Mouse (Mus musculus): ENCODE measurements at regions not wholly inside any gene's neighbourhood (a gene's known extent, or its start where the extent isn't known, plus 50 kb on each side); places are given as distances from the start of the nearest gene placed in this dataset.
"Not testable (repeated sequence)": the region's sequence is repeated elsewhere in the genome, so short reads cannot be mapped to it uniquely, and the experiment has no call there.

DNA sequence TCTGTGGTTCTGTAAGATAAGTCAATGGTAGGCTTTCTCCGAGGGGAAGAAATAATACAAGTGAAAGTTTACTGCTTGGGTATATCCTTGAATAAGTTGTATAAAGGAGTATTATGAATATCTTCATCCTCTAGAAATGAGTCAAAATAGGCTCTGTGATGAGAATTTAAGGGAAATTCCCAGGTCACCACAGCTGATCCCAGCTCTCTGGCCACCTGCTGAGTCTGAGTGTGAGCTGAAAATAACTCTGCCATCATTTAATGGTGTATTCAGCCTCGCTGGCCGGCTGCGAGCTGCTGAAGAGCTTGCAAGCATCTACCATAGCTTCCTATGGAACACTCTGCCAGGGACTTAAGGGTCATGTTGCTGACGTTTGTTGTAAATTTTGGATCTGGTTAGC is 213.5 kb upstream of the Sesn3 start:
- no peak overlapping the region for H3K4me3 ChIP-seq (replicated peaks)
- no peak for ATAC-seq (ENCODE audit: insufficient read depth, low FRiP score, low read depth)
- H3K9me3 ChIP-seq: no peaks in the 10 kb centered on the region
- H3K27me3 ChIP-seq (replicated peaks): no peaks in the 10 kb centered on the region
- H3K9ac ChIP-seq: no peak overlapping the region
- H3K27ac ChIP-seq: no peak overlapping the region
- no peaks in the 10 kb centered on the region for H3K36me3 ChIP-seq
- H3K4me1 ChIP-seq: no peaks in the 10 kb centered on the region; the same call in 1 of the 2 replicates
- H3K4me2 ChIP-seq: no peak overlapping the region
- WGBS: 75% methylated on average over 5 of the region's 5 CpGs

DNA sequence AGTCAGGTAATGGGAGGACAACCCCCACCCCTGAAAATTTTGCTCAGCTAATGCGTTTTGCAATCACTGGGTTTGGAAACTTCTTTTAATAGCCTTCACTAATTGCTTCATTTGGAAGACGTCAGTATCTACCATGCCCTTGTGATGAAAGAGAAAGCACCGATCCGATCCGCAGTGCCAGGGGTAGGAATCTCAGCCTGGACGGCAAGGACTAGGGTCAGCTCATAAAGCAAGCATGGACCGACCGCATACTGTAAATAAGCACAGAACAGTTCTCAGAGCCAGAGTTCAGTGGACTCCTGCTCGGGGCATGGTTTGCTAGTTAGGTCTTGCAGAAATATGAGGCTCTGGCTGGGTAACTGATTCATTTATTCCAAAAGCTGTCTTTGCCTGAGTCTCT is 213.0 kb upstream of the Sesn3 start:
- no peaks in the 10 kb centered on the region for H3K36me3 ChIP-seq
- H3K27ac ChIP-seq: no peak overlapping the region
- H3K4me1 ChIP-seq: no peaks in the 10 kb centered on the region; the same call in 1 of the 2 replicates
- ATAC-seq (ENCODE audit: insufficient read depth, low FRiP score, low read depth): no peak
- 76% methylated on average over 9 of the region's 9 CpGs for WGBS
- no peaks in the 10 kb centered on the region for H3K9me3 ChIP-seq
- no peak overlapping the region for H3K9ac ChIP-seq
- H3K4me2 ChIP-seq: no peak overlapping the region
- H3K27me3 ChIP-seq (replicated peaks): no peaks in the 10 kb centered on the region
- no peak overlapping the region for H3K4me3 ChIP-seq (replicated peaks)

DNA sequence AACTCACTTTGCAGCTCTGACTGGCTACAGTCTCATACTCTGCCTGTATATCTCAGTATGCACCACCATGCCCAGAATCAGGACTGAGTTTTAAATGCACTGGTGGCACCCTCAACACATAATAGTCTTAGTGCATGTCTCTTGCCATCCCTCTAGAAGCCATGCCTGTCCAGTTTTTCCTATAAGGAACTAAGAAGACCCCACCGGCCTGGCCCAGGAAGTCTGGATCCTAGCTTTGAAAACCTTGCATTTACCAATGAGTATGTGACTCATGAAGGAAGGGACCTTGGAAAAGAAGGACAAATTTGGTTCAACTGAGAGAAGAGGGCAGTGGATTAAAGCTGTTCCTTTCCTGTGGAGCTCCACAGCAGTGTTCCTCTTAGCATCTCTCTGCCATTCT is 212.2 kb upstream of the Sesn3 start:
- H3K9ac ChIP-seq: no peak overlapping the region
- H3K9me3 ChIP-seq: no peaks in the 10 kb centered on the region
- H3K27ac ChIP-seq: no peak overlapping the region
- no peak overlapping the region for H3K4me2 ChIP-seq
- no peak for ATAC-seq (ENCODE audit: insufficient read depth, low FRiP score, low read depth)
- H3K4me3 ChIP-seq (replicated peaks): no peak overlapping the region
- no peaks in the 10 kb centered on the region for H3K27me3 ChIP-seq (replicated peaks)
- 86% methylated on average over 1 of the region's 1 CpGs for WGBS
- H3K36me3 ChIP-seq: no peaks in the 10 kb centered on the region
- no peaks in the 10 kb centered on the region for H3K4me1 ChIP-seq

DNA sequence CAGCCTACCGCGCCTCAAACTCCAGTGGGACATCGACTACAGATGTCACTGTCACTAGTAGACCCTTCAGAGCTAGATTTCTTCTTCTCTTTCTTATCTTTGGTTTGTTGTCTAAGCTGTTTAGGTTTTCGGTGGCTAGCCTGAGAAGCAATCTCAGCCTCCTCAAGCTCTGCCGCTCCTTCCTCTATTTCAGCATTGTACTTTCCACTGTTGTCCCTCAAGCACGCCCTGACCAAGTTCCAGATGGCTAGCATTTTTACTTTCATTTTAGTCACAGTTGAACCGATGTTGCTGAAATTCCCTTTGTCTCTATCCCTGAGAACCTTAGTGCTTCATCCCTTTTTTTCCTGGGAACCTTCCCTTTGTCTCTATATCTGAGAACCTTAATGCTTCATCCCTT is 208.1 kb upstream of the Sesn3 start:
- not testable (repeated sequence) for H3K4me2 ChIP-seq; H3K9me3 ChIP-seq; H3K36me3 ChIP-seq; H3K27me3 ChIP-seq (replicated peaks); H3K27ac ChIP-seq; H3K4me1 ChIP-seq; H3K9ac ChIP-seq; H3K4me3 ChIP-seq (replicated peaks); ATAC-seq (ENCODE audit: insufficient read depth, low FRiP score, low read depth)
- 96% methylated on average over 7 of the region's 7 CpGs for whole genome bisulfite sequencing

DNA sequence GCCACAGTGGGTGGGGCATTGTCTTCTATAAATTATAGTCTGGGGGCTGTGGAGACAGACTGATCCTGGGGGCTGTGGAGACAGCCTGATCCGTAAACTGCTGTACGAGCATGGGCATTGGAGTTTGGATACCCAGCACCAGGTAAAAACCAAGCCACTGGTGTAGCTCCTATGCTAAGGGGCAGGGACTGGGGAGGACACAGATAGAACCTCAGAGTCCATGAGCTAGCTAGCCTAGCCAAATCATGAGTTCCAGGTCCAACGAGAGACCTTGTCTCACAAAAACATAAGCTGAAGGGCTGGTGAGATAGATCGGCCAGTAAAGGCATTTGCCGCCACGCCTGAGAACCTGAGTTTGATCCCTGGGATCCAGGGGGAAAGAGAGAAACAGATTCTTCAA is 205.8 kb upstream of the Sesn3 start:
- Histone ChIP-seq H3K9ac (no peak overlapping the region), H3K36me3 (no peaks in the 10 kb centered on the region), H3K27me3 (replicated peaks) (no peaks in the 10 kb centered on the region), H3K9me3 (no peaks in the 10 kb centered on the region), H3K4me1 (no peaks in the 10 kb centered on the region), H3K27ac (no peak overlapping the region), H3K4me3 (replicated peaks) (no peak overlapping the region), H3K4me2 (no peak overlapping the region)
- 91% methylated on average over 6 of the region's 6 CpGs for WGBS
- ATAC-seq (ENCODE audit: insufficient read depth, low FRiP score, low read depth): no peak

DNA sequence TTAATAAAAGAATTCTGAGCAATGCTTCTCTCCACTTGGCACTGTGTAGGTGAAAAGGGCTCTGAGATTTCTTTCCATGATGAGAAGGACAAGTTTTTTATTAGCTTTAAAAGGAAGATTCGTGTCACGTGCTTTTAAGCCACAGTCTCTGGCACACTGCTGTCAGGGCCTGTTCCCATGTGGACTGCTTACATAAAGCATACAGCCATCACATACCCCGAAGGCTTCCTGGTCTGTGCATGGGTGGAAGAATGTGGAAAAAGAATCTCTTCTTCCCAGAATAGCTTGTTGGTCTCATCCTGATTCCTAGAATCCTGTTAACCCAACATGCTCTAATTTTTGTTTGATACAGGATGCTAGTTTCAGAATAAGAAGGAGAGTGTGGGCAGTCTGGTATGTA is 205.1 kb upstream of the Sesn3 start:
- Histone ChIP-seq H3K36me3 (no peaks in the 10 kb centered on the region), H3K4me1 (no peaks in the 10 kb centered on the region), H3K4me2 (no peak overlapping the region), H3K27me3 (replicated peaks) (no peaks in the 10 kb centered on the region), H3K9me3 (no peaks in the 10 kb centered on the region), H3K9ac (no peak overlapping the region), H3K27ac (no peak overlapping the region), H3K4me3 (replicated peaks) (no peak overlapping the region)
- 57% methylated on average over 3 of the region's 3 CpGs for WGBS
- no peak for ATAC-seq (ENCODE audit: insufficient read depth, low FRiP score, low read depth)

DNA sequence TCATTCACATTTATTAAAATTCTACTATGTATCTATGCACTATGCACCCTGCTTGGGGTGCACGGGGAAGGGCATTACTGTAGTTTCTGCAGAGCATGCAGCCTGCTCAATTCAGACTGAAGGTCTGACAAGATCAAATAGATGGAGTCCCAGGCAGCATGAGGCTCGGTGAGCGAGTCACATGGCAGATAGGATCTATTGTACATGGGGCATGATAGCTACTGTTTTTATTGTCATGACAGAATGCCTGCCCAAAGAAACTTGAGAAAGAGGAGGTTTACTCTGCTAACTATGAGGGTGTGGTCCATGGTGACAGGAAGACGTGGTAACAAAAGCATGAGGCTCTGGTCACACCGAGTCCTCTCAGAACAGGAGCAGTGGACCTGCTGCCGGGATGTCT is 203.1 kb upstream of the Sesn3 start:
- Histone ChIP-seq H3K4me2 (no peak overlapping the region), H3K36me3 (no peaks in the 10 kb centered on the region), H3K4me1 (no peaks in the 10 kb centered on the region), H3K9me3 (no peaks in the 10 kb centered on the region), H3K4me3 (replicated peaks) (no peak overlapping the region), H3K27me3 (replicated peaks) (no peaks in the 10 kb centered on the region), H3K27ac (no peak overlapping the region), H3K9ac (no peak overlapping the region)
- no peak for ATAC-seq (ENCODE audit: insufficient read depth, low FRiP score, low read depth)
- WGBS: 62% methylated on average over 6 of the region's 6 CpGs

DNA sequence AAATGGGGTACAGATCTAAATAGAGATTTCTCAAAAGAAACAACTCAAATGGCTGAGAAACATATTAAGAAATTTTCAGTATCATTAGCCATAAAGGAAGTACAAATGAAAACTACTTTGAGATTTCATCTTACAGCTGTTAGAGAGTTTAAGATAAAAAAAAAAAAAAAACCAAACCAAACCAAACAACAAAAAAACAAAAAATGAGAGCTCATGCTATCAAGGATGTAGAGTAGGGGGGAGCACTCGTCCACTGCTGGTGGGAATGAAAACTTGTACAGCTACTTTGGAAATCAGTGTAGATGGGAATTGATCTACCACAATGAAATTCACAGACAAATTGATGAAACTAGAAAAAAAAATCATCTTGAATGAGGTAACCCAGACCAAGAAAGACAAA is 201.9 kb upstream of the Sesn3 start:
- no peaks in the 10 kb centered on the region for H3K27me3 ChIP-seq (replicated peaks)
- H3K9ac ChIP-seq: no peak overlapping the region
- H3K4me1 ChIP-seq: no peaks in the 10 kb centered on the region
- 74% methylated on average over 1 of the region's 1 CpGs for WGBS
- no peaks in the 10 kb centered on the region for H3K36me3 ChIP-seq
- H3K9me3 ChIP-seq: no peaks in the 10 kb centered on the region
- H3K4me3 ChIP-seq (replicated peaks): no peak overlapping the region
- H3K4me2 ChIP-seq: no peak overlapping the region
- ATAC-seq (ENCODE audit: insufficient read depth, low FRiP score, low read depth): no peak
- no peak overlapping the region for H3K27ac ChIP-seq

DNA sequence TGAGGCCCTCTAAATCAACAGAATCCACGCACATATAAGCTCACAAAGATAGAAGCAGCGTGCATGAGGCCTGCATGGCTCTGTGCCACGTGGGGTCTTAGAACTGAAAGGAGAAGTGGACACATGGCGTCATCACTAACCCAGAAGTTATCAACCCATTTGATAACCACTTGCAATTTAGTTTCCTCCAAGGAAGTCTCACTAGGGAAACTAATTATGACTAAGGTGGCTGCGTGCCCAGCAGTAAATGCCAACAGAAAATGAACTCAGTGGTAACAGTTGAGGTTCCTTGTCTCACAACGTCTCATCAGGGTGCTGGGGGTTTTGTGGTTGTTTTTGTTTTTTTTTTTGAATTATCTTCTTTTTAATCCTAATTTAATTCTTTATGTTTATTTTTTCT is 200.6 kb upstream of the Sesn3 start:
- H3K4me1 ChIP-seq: no peaks in the 10 kb centered on the region
- no peak overlapping the region for H3K27ac ChIP-seq
- H3K36me3 ChIP-seq: no peaks in the 10 kb centered on the region
- H3K27me3 ChIP-seq (replicated peaks): no peaks in the 10 kb centered on the region
- H3K9ac ChIP-seq: no peak overlapping the region
- H3K4me3 ChIP-seq (replicated peaks): no peak overlapping the region
- ATAC-seq (ENCODE audit: insufficient read depth, low FRiP score, low read depth): no peak
- no peaks in the 10 kb centered on the region for H3K9me3 ChIP-seq
- WGBS: 75% methylated on average over 6 of the region's 6 CpGs
- no peak overlapping the region for H3K4me2 ChIP-seq

DNA sequence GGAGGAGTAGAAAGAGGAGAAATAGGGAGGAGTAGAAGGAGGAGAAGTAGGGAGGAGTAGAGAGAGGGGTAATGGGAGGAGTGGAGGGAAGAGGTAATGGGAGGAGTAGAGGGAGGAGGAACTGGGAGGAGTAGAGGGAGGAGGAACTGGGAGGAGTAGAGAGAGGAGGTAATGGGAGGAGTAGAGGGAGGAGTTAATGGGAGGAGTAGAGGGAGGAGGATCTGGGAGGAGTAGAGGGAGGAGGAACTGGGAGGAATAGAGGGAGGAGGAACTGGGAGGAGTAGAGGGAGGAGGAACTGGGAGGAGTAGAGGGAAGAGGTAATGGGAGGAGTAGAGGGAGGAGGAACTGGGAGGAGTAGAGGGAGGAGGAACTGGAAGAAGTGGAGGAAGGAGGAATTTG is 200.0 kb upstream of the Sesn3 start:
- H3K27me3 ChIP-seq (replicated peaks); ATAC-seq (ENCODE audit: insufficient read depth, low FRiP score, low read depth); H3K9ac ChIP-seq; H3K4me3 ChIP-seq (replicated peaks); H3K9me3 ChIP-seq; H3K27ac ChIP-seq; H3K4me2 ChIP-seq; H3K4me1 ChIP-seq; H3K36me3 ChIP-seq: not testable (repeated sequence)

DNA sequence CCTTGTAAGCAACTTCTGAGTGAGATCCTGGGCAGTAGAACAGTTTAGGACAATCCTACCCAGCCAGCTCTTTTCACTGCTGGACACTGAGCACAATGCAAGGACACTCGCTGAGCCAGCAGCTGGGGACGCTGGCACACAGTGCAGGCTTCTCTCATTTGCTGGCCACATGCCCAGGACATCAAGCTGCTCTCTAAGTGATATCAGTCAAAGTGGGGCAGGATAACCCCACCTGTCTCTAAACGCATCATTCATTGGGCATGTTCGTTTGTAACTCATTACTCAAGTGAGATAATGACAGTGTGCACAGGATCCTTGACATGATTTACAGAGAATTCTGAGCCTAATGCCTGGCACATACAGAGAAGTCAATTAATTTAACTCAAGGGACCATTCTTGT is 199.4 kb upstream of the Sesn3 start:
- H3K36me3 ChIP-seq: no peaks in the 10 kb centered on the region
- no peak overlapping the region for H3K4me3 ChIP-seq (replicated peaks)
- 51% methylated on average over 4 of the region's 4 CpGs for WGBS
- no peaks in the 10 kb centered on the region for H3K9me3 ChIP-seq
- H3K4me1 ChIP-seq: no peaks in the 10 kb centered on the region
- no peak overlapping the region for H3K4me2 ChIP-seq
- no peak overlapping the region for H3K9ac ChIP-seq
- no peak overlapping the region for H3K27ac ChIP-seq
- no peaks in the 10 kb centered on the region for H3K27me3 ChIP-seq (replicated peaks)
- ATAC-seq (ENCODE audit: insufficient read depth, low FRiP score, low read depth): no peak

DNA sequence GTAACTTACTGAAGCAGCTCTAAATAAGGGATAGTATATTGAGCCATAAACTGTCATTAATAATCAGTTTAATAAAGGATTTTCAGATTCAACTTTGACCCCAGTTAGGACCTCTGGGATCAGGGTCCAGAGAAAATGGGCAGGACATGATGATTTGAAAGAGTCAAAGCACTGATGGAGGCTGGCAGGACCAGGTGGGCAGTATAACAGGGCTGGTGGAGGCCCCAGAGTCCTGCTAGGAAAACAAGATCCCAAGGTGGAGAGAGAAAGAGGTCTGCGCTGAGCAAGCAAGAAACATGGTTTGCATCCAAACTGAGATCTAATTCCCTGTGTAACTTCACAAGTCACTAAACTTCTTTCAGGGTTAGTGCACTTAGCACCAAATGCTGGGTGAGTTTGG is 199.0 kb upstream of the Sesn3 start:
- no peak overlapping the region for H3K27ac ChIP-seq
- H3K4me3 ChIP-seq (replicated peaks): no peak overlapping the region
- no peak overlapping the region for H3K4me2 ChIP-seq
- H3K9ac ChIP-seq: no peak overlapping the region
- H3K4me1 ChIP-seq: no peaks in the 10 kb centered on the region
- WGBS: 86% methylated on average over 1 of the region's 1 CpGs
- H3K9me3 ChIP-seq: no peaks in the 10 kb centered on the region
- H3K36me3 ChIP-seq: no peaks in the 10 kb centered on the region
- H3K27me3 ChIP-seq (replicated peaks): no peaks in the 10 kb centered on the region
- ATAC-seq (ENCODE audit: insufficient read depth, low FRiP score, low read depth): no peak

DNA sequence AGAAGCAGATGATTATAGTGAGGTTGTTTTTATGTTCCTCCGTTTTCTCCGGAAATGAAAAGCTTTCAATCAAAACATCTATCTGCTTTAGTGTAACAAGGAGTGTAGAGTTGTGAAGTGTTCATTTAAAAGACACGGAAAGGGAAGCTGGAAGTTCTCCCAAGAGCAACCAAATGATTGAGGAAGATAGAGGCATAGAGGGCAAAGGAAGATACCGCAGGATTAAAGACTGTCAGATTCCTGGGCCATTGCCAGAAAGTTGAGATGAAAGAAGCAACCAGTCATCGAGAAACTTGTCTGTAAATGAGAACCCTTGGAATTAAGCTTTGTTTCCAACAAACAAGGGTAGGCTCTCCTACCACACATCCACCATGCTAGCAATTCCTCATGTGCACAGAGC is 198.1 kb upstream of the Sesn3 start:
- H3K9me3 ChIP-seq: no peaks in the 10 kb centered on the region
- H3K4me3 ChIP-seq (replicated peaks): no peak overlapping the region
- no peak overlapping the region for H3K27ac ChIP-seq
- no peaks in the 10 kb centered on the region for H3K4me1 ChIP-seq
- H3K4me2 ChIP-seq: no peak overlapping the region
- no peak overlapping the region for H3K9ac ChIP-seq
- no peaks in the 10 kb centered on the region for H3K36me3 ChIP-seq
- ATAC-seq (ENCODE audit: insufficient read depth, low FRiP score, low read depth): no peak
- H3K27me3 ChIP-seq (replicated peaks): no peaks in the 10 kb centered on the region
- WGBS: 54% methylated on average over 5 of the region's 5 CpGs
